ENCODE assay signal across 25 mouse cellular contexts in the genomic region with DNA sequence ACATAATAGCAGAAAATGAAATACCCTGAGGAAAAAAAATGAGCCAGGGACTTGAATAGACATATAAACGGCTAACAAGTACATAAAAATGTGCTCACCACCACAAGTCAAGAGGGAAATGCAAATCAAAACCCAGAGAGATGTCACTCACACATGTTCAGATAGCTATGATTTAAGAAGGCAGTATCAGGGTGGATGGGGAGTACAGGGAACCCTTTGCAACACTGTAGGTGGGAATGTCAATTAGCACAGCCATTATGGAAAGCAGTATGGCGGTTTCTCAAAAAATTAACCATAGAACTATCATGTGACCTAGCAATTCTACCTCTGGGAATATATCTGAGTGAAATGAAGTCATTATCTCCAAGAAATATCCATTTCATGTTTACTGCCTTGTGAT.
"Had no signal": no experiment of that assay in that cellular context is flagged by ENCODE, and none has a peak within 500 bp of the region (broad histone marks: within the 10 kb centered on the region; RNA-seq: fewer than 3 reads in every experiment).

No protein-coding gene starts in this region.

- H3K9ac ChIP-seq: heart, embryonic 13.5 days; heart, embryonic 15.5 days; hindbrain, embryonic 15.5 days; kidney, embryonic 15.5 days; limb, embryonic 12.5 days; liver, embryonic 13.5 days had no signal

- H3K4me1 ChIP-seq: heart, embryonic 13.5 days; heart, embryonic 15.5 days; hindbrain, embryonic 15.5 days; kidney, embryonic 15.5 days; limb, embryonic 10.5 days; limb, embryonic 12.5 days; liver, embryonic 13.5 days had no signal

- H3K27ac ChIP-seq: gastrocnemius, adult 2 months; heart, adult 2 months; heart, embryonic 13.5 days; heart, embryonic 15.5 days; hindbrain, embryonic 15.5 days; kidney, embryonic 15.5 days; kidney, postnatal 0 days; limb, embryonic 10.5 days; limb, embryonic 12.5 days; liver, embryonic 13.5 days had no signal

- ATAC-seq: intestine, embryonic 16.5 days had no signal

- H3K4me3 ChIP-seq: gastrocnemius, adult 2 months; heart, adult 2 months; heart, embryonic 13.5 days; heart, embryonic 15.5 days; hindbrain, embryonic 15.5 days; kidney, embryonic 15.5 days; limb, embryonic 10.5 days; limb, embryonic 12.5 days; liver, embryonic 13.5 days had no signal

- H3K36me3 ChIP-seq: heart, embryonic 13.5 days; heart, embryonic 15.5 days; hindbrain, embryonic 15.5 days; kidney, embryonic 15.5 days; limb, embryonic 10.5 days; limb, embryonic 12.5 days; liver, embryonic 13.5 days had no signal

- H3K4me2 ChIP-seq: heart, embryonic 11.5 days; heart, embryonic 13.5 days; heart, embryonic 15.5 days; hindbrain, embryonic 15.5 days; kidney, embryonic 15.5 days; limb, embryonic 12.5 days; liver, embryonic 11.5 days; liver, embryonic 13.5 days had no signal

- H3K27me3 ChIP-seq: heart, embryonic 13.5 days; heart, embryonic 15.5 days; kidney, embryonic 15.5 days; limb, embryonic 12.5 days; liver, embryonic 13.5 days had no signal

- H3K9me3 ChIP-seq: heart, embryonic 13.5 days; heart, embryonic 15.5 days; hindbrain, embryonic 15.5 days; kidney, embryonic 15.5 days; limb, embryonic 10.5 days; limb, embryonic 12.5 days; liver, embryonic 13.5 days had no signal

- DNase-seq: gastrocnemius, adult 2 months; gastrocnemius, postnatal 10 days; gastrocnemius, postnatal 25 days; heart, adult 2 months; heart, postnatal 14 days; heart, postnatal 36 days; kidney, adult 11 months; kidney, adult 2 months; kidney, adult 9 months; kidney, postnatal 14 days; kidney, postnatal 36 days; layer of hippocampus, adult 9-11 months; layer of hippocampus, postnatal 36 days; liver; liver, embryonic 13.5 days had no signal
